Mouse (Mus musculus) A20 (cell line): ENCODE data around the gene Ttc4.

Experiments used
- DNase-seq: peaks from one replicate; pipeline ENCODE4 v3.0.0-alpha.2; 2011; ENCODE audit warnings: low read depth, low spot score

The Ttc4 gene

GRCm38 (mm10) chr4:106678442-106679118, at the start of gene Ttc4:
Gene Ttc4 (minus strand): TSS chr4:106678944.
- DNase-seq: peak; percentile 95

GRCm38 (mm10) chr4:106720631-106721030, 41.9 kb upstream of the Ttc4 start:
- DNase-seq: no peak

GRCm38 (mm10) chr4:106713622-106714021, 34.9 kb upstream of the Ttc4 start:
- DNase-seq: no peak

GRCm38 (mm10) chr4:106708408-106708807, 29.7 kb upstream of the Ttc4 start:
- DNase-seq: peak; percentile 49

GRCm38 (mm10) chr4:106707957-106708356, 29.2 kb upstream of the Ttc4 start:
- DNase-seq: no peak

- DNase-seq: no peak
Measured at GRCm38 (mm10) chr4:106705096-106705665, 26.4 kb upstream of the Ttc4 start.

- no peak for DNase-seq
Measured at GRCm38 (mm10) chr4:106704416-106704815, 25.7 kb upstream of the Ttc4 start.

- no peak for DNase-seq
Measured at GRCm38 (mm10) chr4:106703956-106704355, 25.2 kb upstream of the Ttc4 start.

- DNase-seq: no peak
Measured at GRCm38 (mm10) chr4:106700798-106701197, 22.1 kb upstream of the Ttc4 start.

GRCm38 (mm10) chr4:106699989-106700388, 21.2 kb upstream of the Ttc4 start:
- peak; percentile 43 for DNase-seq

- DNase-seq: no peak
Measured at GRCm38 (mm10) chr4:106693841-106694430, 15.2 kb upstream of the Ttc4 start.

- DNase-seq: no peak
Measured at GRCm38 (mm10) chr4:106688636-106689296, 10.0 kb upstream of the Ttc4 start.

- DNase-seq: peak; percentile 29
Measured at GRCm38 (mm10) chr4:106680955-106681354, 2.2 kb upstream of the Ttc4 start.

GRCm38 (mm10) chr4:106679152-106679551, 408 bp upstream of the Ttc4 start:
- no peak for DNase-seq

GRCm38 (mm10) chr4:106676749-106677148, 2.0 kb downstream of the Ttc4 start:
- DNase-seq: no peak

- DNase-seq: no peak
Measured at GRCm38 (mm10) chr4:106666546-106666945, 12.2 kb downstream of the Ttc4 start.

GRCm38 (mm10) chr4:106665673-106666072, 13.1 kb downstream of the Ttc4 start:
- DNase-seq: no peak

GRCm38 (mm10) chr4:106665269-106665668, 13.5 kb downstream of the Ttc4 start:
- DNase-seq: no peak

GRCm38 (mm10) chr4:106664697-106665096, 14.0 kb downstream of the Ttc4 start:
- no peak for DNase-seq

GRCm38 (mm10) chr4:106663956-106664470, 14.7 kb downstream of the Ttc4 start:
- DNase-seq: no peak

- DNase-seq: no peak
Measured at GRCm38 (mm10) chr4:106655681-106656080, 23.1 kb downstream of the Ttc4 start.

- no peak for DNase-seq
Measured at GRCm38 (mm10) chr4:106653051-106653450, 25.7 kb downstream of the Ttc4 start.
